Comparison of ENCODE assay signal across 18 mouse cellular contexts in the genomic region with DNA sequence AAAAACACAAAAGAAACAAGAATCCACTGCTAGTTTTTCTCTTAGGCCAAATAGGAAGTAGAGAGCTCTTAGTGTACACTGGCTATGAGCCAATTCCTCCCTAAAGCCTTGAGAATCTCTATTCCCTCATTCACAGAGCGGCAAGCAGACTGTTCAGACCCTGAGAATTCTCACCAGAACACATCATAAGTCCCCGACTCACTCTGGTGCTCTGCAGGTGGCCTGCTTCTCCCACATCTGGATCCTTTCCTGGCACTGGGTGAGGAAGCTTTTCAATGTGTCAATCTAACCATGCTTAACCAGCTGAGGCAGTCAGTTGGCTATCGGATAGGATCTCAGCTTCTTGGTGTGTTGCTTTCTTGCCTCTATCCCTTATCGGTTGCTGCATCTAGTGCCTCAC.
DNase-seq lines count a peak whose midpoint lies in the region; ATAC-seq and TF ChIP-seq lines count a peak whose summit lies in the region.
"Had no signal": no experiment of that assay in that cellular context is flagged by ENCODE, and none has a peak within 500 bp of the region (broad histone marks: within the 10 kb centered on the region; RNA-seq: fewer than 3 reads in every experiment).

No protein-coding gene starts in this region.

- no peak for TF ChIP-seq EP300 in stomach, postnatal 0 days (optimal IDR thresholded peaks at IDR 0.05)

- no peak overlapping the region for H3K9ac ChIP-seq in forebrain, embryonic 16.5 days (replicated peaks; ENCODE audit: low read depth, low read length)
- no peak overlapping the region for H3K9ac ChIP-seq in forebrain, embryonic 11.5 days (ENCODE audit: low read length)
- H3K9ac ChIP-seq in intestine, embryonic 14.5 days (ENCODE audit: low read length): no peak overlapping the region
- no peak overlapping the region for H3K9ac ChIP-seq in intestine, embryonic 16.5 days (ENCODE audit: low read depth, low read length)
- H3K9ac ChIP-seq in midbrain, embryonic 15.5 days: no peak overlapping the region
- no peak overlapping the region for H3K9ac ChIP-seq in midbrain, embryonic 16.5 days (ENCODE audit: low read depth, low read length)
- no peak overlapping the region for H3K9ac ChIP-seq in stomach, postnatal 0 days (ENCODE audit: low read length)
- no peak overlapping the region for H3K9ac ChIP-seq in kidney, embryonic 14.5 days (ENCODE audit: low read depth, low read length)
- H3K9ac ChIP-seq: liver, embryonic 14.5 days had no signal

- H3K36me3 ChIP-seq in forebrain, embryonic 16.5 days (ENCODE audit: control insufficient read depth, insufficient read depth): no peaks in the 10 kb centered on the region
- H3K36me3 ChIP-seq in forebrain, embryonic 11.5 days (ENCODE audit: control insufficient read depth, insufficient read depth, low read length): no peaks in the 10 kb centered on the region
- H3K36me3 ChIP-seq in intestine, embryonic 14.5 days (ENCODE audit: control insufficient read depth, insufficient read depth, low read length): no peaks in the 10 kb centered on the region
- no peaks in the 10 kb centered on the region for H3K36me3 ChIP-seq in intestine, embryonic 16.5 days (ENCODE audit: control insufficient read depth, insufficient read depth, low read length)
- H3K36me3 ChIP-seq in midbrain, embryonic 15.5 days (replicated peaks): no peaks in the 10 kb centered on the region
- no peaks in the 10 kb centered on the region for H3K36me3 ChIP-seq in midbrain, embryonic 16.5 days (ENCODE audit: control insufficient read depth, insufficient read depth, low read length)
- H3K36me3 ChIP-seq in stomach, postnatal 0 days (ENCODE audit: control insufficient read depth, insufficient read depth, low read length): no peaks in the 10 kb centered on the region
- no peaks in the 10 kb centered on the region for H3K36me3 ChIP-seq in kidney, embryonic 14.5 days (ENCODE audit: control insufficient read depth, insufficient read depth, low read length)

- no peak overlapping the region for H3K4me3 ChIP-seq in forebrain, embryonic 16.5 days (replicated peaks; ENCODE audit: low read length)
- H3K4me3 ChIP-seq in forebrain, embryonic 11.5 days (ENCODE audit: low read depth, low read length): no peak overlapping the region
- no peak overlapping the region for H3K4me3 ChIP-seq in intestine, embryonic 14.5 days (ENCODE audit: low read depth, low read length)
- no peak overlapping the region for H3K4me3 ChIP-seq in intestine, embryonic 16.5 days (ENCODE audit: low read length)
- H3K4me3 ChIP-seq in midbrain, embryonic 15.5 days: no peak overlapping the region
- no peak overlapping the region for H3K4me3 ChIP-seq in midbrain, embryonic 16.5 days (ENCODE audit: low read depth, low read length)
- no peak overlapping the region for H3K4me3 ChIP-seq in stomach, postnatal 0 days (ENCODE audit: low read depth, low read length)
- H3K4me3 ChIP-seq in kidney, embryonic 14.5 days (ENCODE audit: low read length): no peak overlapping the region
- H3K4me3 ChIP-seq: erythroblast, embryonic 14.5 days had no signal

- no peak overlapping the region for H3K27ac ChIP-seq in forebrain, embryonic 16.5 days (ENCODE audit: low read length)
- H3K27ac ChIP-seq in forebrain, embryonic 11.5 days (ENCODE audit: low read depth, low read length): no peak overlapping the region
- H3K27ac ChIP-seq in intestine, embryonic 14.5 days (ENCODE audit: low read depth): no peak overlapping the region
- H3K27ac ChIP-seq in intestine, embryonic 16.5 days (ENCODE audit: low read length): no peak overlapping the region
- 0 out of 2 replicates have a peak overlapping the region, but pooled peaks have one; percentile 12 for H3K27ac ChIP-seq in midbrain, embryonic 15.5 days
- H3K27ac ChIP-seq in midbrain, embryonic 16.5 days (ENCODE audit: low read length): no peak overlapping the region
- H3K27ac ChIP-seq in stomach, postnatal 0 days (replicated peaks): no peak overlapping the region
- H3K27ac ChIP-seq in kidney, embryonic 14.5 days (ENCODE audit: low read depth, low read length): no peak overlapping the region
- H3K27ac ChIP-seq: liver, embryonic 14.5 days; macrophage had no signal

- no peak for TF ChIP-seq CTCF in stomach, postnatal 0 days (IDR thresholded peaks at IDR 0.05; ENCODE audit: low read depth)

- H3K4me1 ChIP-seq in forebrain, embryonic 16.5 days (replicated peaks; ENCODE audit: control insufficient read depth, insufficient read depth, low read length): 0 out of 2 replicates have a peak, but pooled peaks cover 3% of the 10 kb centered on the region
- no peaks in the 10 kb centered on the region for H3K4me1 ChIP-seq in forebrain, embryonic 11.5 days (replicated peaks; ENCODE audit: control insufficient read depth, insufficient read depth, low read length)
- H3K4me1 ChIP-seq in intestine, embryonic 14.5 days (replicated peaks; ENCODE audit: control insufficient read depth, insufficient read depth, low read length): peaks cover 4% of the 10 kb centered on the region; the same call in 1 of the 2 replicates
- H3K4me1 ChIP-seq in intestine, embryonic 16.5 days (ENCODE audit: control insufficient read depth, insufficient read depth, low read length): 0 out of 2 replicates have a peak, but pooled peaks cover 2% of the 10 kb centered on the region
- H3K4me1 ChIP-seq in midbrain, embryonic 15.5 days: peaks cover 7% of the 10 kb centered on the region; the same call in 1 of the 2 replicates
- H3K4me1 ChIP-seq in midbrain, embryonic 16.5 days (ENCODE audit: control insufficient read depth, insufficient read depth, low read length): peaks cover 3% of the 10 kb centered on the region; the same call in 1 of the 2 replicates
- H3K4me1 ChIP-seq in stomach, postnatal 0 days (replicated peaks; ENCODE audit: control insufficient read depth, insufficient read depth): no peaks in the 10 kb centered on the region
- no peaks in the 10 kb centered on the region for H3K4me1 ChIP-seq in kidney, embryonic 14.5 days (ENCODE audit: control insufficient read depth, insufficient read depth, low read length)

- peak; percentile 38; the same call in 1 of the 2 replicates for ATAC-seq in forebrain, embryonic 16.5 days
- ATAC-seq in forebrain, embryonic 11.5 days (replicated peaks; ENCODE audit: low FRiP score): no peak
- no peak for ATAC-seq in intestine, embryonic 14.5 days (replicated peaks; ENCODE audit: low FRiP score, low TSS enrichment, low read depth)
- no peak for ATAC-seq in intestine, embryonic 16.5 days
- ATAC-seq in midbrain, embryonic 15.5 days (replicated peaks): no peak
- ATAC-seq in midbrain, embryonic 16.5 days: no peak
- no peak for ATAC-seq in stomach, postnatal 0 days (ENCODE audit: low FRiP score, low TSS enrichment)
- no peak for ATAC-seq in kidney, embryonic 14.5 days (ENCODE audit: low FRiP score, low TSS enrichment)

- H3K4me2 ChIP-seq in forebrain, embryonic 16.5 days (ENCODE audit: low read length): no peak overlapping the region
- no peak overlapping the region for H3K4me2 ChIP-seq in forebrain, embryonic 11.5 days (ENCODE audit: low read depth, low read length, severe bottlenecking)
- 0 out of 2 replicates have a peak overlapping the region, but pooled peaks have one; percentile 5 for H3K4me2 ChIP-seq in intestine, embryonic 14.5 days (ENCODE audit: low read length)
- no peak overlapping the region for H3K4me2 ChIP-seq in intestine, embryonic 16.5 days (ENCODE audit: low read depth, low read length)
- no peak overlapping the region for H3K4me2 ChIP-seq in midbrain, embryonic 15.5 days
- no peak overlapping the region for H3K4me2 ChIP-seq in midbrain, embryonic 16.5 days (ENCODE audit: low read length)
- no peak overlapping the region for H3K4me2 ChIP-seq in stomach, postnatal 0 days (replicated peaks; ENCODE audit: low read depth)
- H3K4me2 ChIP-seq in kidney, embryonic 14.5 days (replicated peaks; ENCODE audit: low read depth, low read length): no peak overlapping the region

- no peaks in the 10 kb centered on the region for H3K9me3 ChIP-seq in forebrain, embryonic 16.5 days (ENCODE audit: control insufficient read depth, low read length)
- no peaks in the 10 kb centered on the region for H3K9me3 ChIP-seq in forebrain, embryonic 11.5 days (ENCODE audit: control insufficient read depth, low read length)
- no peaks in the 10 kb centered on the region for H3K9me3 ChIP-seq in intestine, embryonic 14.5 days (ENCODE audit: control insufficient read depth, low read length)
- no peaks in the 10 kb centered on the region for H3K9me3 ChIP-seq in intestine, embryonic 16.5 days (ENCODE audit: control insufficient read depth, low read length)
- H3K9me3 ChIP-seq in midbrain, embryonic 15.5 days: no peaks in the 10 kb centered on the region
- H3K9me3 ChIP-seq in midbrain, embryonic 16.5 days (replicated peaks; ENCODE audit: control insufficient read depth, low read length, poor library complexity, severe bottlenecking): no peaks in the 10 kb centered on the region
- no peaks in the 10 kb centered on the region for H3K9me3 ChIP-seq in stomach, postnatal 0 days (ENCODE audit: control insufficient read depth, low read length)
- no peaks in the 10 kb centered on the region for H3K9me3 ChIP-seq in kidney, embryonic 14.5 days (ENCODE audit: control insufficient read depth, low read length)

- DNase-seq in forebrain, embryonic 11.5 days (ENCODE audit: low spot score): no peak
- peak; percentile 53 for DNase-seq in intestine, embryonic 14.5 days (ENCODE audit: low spot score)
- peak; percentile 23 for DNase-seq in stomach, postnatal 0 days (ENCODE audit: low spot score)
- DNase-seq: cerebellum, postnatal 14 days; heart, postnatal 4 days; kidney, adult 11 months; layer of hippocampus, postnatal 36 days; left cerebral cortex, postnatal 4 days; retina, postnatal 1 day; thymus, postnatal 14 days had no signal

- no peaks in the 10 kb centered on the region for H3K27me3 ChIP-seq in forebrain, embryonic 16.5 days (replicated peaks; ENCODE audit: control insufficient read depth, insufficient read depth, low read length)
- H3K27me3 ChIP-seq in forebrain, embryonic 11.5 days (ENCODE audit: control insufficient read depth, insufficient read depth, low read length): no peaks in the 10 kb centered on the region
- no peaks in the 10 kb centered on the region for H3K27me3 ChIP-seq in intestine, embryonic 14.5 days (replicated peaks; ENCODE audit: control insufficient read depth, insufficient read depth, low read length)
- H3K27me3 ChIP-seq in intestine, embryonic 16.5 days (replicated peaks; ENCODE audit: control insufficient read depth, insufficient read depth, low read length): no peaks in the 10 kb centered on the region
- H3K27me3 ChIP-seq in midbrain, embryonic 15.5 days (replicated peaks): no peaks in the 10 kb centered on the region
- H3K27me3 ChIP-seq in midbrain, embryonic 16.5 days (ENCODE audit: control insufficient read depth, insufficient read depth, low read depth, low read length): no peaks in the 10 kb centered on the region
- H3K27me3 ChIP-seq in stomach, postnatal 0 days (ENCODE audit: control insufficient read depth, insufficient read depth, low read length): no peaks in the 10 kb centered on the region
- H3K27me3 ChIP-seq in kidney, embryonic 14.5 days (ENCODE audit: control insufficient read depth, insufficient read depth, low read length): no peaks in the 10 kb centered on the region

- WGBS in forebrain, embryonic 16.5 days: 30% methylated on average over 4 of the region's 4 CpGs
- WGBS in forebrain, embryonic 11.5 days: 81% methylated on average over 4 of the region's 4 CpGs
- 45% methylated on average over 4 of the region's 4 CpGs for WGBS in intestine, embryonic 14.5 days
- WGBS in intestine, embryonic 16.5 days: 55% methylated on average over 4 of the region's 4 CpGs
- WGBS in midbrain, embryonic 15.5 days: 57% methylated on average over 4 of the region's 4 CpGs
- 57% methylated on average over 4 of the region's 4 CpGs for WGBS in midbrain, embryonic 16.5 days
- WGBS in stomach, postnatal 0 days: 31% methylated on average over 4 of the region's 4 CpGs
- WGBS in kidney, embryonic 14.5 days: 60% methylated on average over 4 of the region's 4 CpGs
